Mouse (Mus musculus): ENCODE results near the gene Fam207a.

Fam207a gene

DNA sequence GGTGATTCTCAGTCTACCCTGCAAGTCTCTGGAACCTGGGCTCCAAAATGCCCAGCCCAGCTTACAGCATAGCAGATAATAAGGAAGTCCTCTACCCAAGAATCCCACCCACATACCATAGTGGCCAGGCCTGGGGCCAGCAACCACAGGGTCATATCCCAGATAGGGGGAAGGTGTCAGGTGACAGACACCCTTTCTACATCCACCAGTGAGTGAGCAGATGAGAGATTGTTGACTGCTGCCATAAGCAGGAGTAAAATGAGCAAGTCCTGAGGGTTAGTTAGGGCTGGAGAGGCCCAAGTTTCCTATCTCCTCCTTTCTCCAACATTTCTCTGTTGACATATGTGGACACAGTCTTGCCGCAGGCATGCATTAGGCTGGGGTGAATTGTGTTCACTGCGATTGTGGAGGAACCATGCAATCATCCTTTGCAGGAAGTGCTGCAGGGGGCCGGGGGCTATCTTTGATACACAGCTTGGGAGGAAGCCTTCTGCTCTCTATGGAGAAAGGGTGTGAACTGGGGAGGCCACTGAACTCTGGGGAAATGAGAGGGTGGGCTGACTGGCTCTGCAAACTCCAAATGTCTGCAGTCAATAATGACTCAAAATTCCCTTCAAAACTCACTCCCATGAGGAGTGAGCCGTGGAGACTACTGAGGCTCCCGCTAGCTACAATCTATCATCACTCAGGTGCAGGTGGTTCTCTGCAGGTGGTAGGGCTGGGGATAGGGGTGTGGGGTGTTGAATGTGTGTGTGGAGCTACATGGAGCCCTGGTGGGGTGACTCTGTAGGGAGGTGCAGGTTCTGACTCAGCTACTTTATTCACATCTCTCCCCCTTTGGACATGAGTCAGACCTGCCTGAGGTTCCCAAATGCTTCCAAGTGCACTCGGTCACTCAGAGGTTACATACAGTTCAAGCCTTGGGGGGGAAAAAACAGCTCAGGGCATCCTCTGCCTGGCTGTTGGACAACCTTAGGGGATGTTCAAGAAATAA lies 15.7 kb upstream of the Fam207a start:
- no peak for DNase-seq (ENCODE audit: low spot score in 2 of 2)

GRCm38 (mm10) chr10:77530140-77530539 lies 14.6 kb upstream of the Fam207a start, which contains the start of gene Itgb2:
Itgb2 (plus strand) TSS chr10:77530252.
- peak; percentile 64 to 80 for DNase-seq (ENCODE audit: low spot score in 2 of 2)

GRCm38 (mm10) chr10:77528634-77529033 lies 13.0 kb upstream of the Fam207a start:
- DNase-seq (ENCODE audit: low spot score in 2 of 2), result no peak

DNA sequence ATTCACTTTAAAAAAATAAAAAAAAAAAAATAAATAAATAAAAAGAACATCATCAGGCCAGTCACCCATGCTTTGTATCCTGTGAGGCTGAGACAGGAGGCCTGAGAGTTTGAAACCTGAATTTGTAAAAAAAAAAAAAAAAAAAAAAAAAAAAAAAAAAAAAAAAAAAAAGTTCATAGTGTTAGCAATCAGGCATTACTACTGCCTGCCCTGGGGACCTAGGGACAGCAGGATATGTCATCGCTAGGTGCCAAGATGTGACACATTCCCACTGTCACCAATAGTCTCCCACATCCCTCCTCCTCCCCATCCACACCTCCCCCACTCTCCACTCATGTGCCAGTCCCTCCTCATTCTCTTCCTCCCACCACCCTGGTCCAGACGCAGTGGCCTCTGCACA lies 10.9 kb upstream of the Fam207a start:
- DNase-seq (ENCODE audit: low spot score in 2 of 2), result no peak

- no peak for DNase-seq (ENCODE audit: low spot score in 2 of 2)
Observed at GRCm38 (mm10) chr10:77523321-77523720, 7.7 kb upstream of the Fam207a start.

DNA sequence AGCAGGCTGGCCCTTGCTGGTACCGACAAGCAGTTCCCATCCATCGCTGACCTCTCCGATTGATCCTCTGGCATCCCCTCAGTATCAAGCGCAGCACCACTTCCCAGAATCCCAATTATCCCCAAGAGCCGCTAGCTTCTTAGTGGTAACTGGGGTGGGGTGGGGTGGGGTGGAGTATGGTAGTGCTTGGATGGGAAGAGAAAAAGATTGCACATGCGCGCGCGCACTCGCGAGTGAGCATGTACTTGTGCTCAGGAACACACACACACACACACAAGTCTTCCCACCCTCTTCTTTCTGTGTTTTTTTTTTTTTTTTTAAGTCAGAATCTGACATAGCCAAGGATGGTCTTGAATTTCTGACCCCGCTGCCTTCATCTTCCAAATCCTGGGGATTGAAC lies 7.2 kb upstream of the Fam207a start:
- DNase-seq (ENCODE audit: low spot score in 2 of 2), result no peak

DNA sequence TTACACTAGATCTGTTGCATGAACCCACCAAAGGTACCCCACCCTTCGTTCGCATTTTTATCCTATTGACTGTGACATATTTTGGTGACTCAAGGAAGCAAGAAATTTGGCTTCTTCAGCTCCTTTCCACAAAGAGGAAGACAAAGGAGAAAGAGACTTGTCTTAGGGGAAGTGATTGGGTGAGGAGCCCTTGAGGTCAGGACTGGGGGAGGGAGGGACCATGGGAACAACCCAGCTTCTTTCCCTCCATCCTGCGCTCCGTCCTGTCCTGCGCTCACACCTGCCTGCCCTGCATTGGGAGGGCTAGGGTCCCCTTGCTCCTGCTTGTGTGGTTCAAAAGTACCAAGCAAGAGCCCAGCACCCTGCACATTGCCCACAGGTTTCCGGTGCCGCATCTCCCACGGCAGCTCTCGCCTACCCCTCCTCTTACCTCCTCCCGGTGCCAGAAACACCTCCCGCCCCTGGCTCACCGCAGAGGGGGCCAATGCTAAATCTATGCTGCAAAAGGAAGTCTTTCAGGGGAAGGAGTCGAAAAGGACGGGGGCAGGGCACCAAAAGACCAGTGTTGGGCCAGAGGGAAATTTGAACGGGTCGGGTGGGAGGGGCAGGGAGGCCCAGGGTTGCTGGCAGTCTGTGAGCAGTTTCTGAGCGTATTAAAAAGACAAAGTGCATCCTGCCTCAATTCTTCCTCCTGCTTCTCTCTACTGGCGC lies 6.6 kb upstream of the Fam207a start:
- DNase-seq (ENCODE audit: low spot score in 2 of 2), result peak in 1 of 2 experiments; percentile 50

GRCm38 (mm10) chr10:77520497-77520896 lies 4.9 kb upstream of the Fam207a start:
- no peak for DNase-seq (ENCODE audit: low spot score in 2 of 2)

- no peak for DNase-seq (ENCODE audit: low spot score in 2 of 2)
Observed at GRCm38 (mm10) chr10:77519191-77519590, 3.6 kb upstream of the Fam207a start.

DNA sequence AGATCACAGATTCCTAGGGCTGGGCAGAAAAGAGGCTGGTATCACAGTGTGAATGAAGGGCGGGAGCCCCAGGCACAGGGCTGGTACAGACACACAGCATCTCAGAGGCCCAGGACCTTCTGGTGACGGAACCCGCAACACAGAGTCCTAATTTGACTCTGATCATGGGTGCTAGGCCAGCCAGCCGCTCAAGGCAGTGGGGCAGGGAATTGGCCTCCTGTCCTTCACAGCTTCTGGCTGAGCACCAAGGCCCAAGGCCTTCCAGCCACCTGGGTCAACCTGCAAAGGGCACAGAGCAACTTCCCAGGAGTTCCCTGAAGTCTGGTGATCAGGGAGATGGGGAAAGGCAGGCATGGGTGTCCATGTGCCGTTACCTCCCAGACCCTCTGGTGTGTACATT lies 2.2 kb upstream of the Fam207a start:
- DNase-seq (ENCODE audit: low spot score in 2 of 2), result no peak

DNA sequence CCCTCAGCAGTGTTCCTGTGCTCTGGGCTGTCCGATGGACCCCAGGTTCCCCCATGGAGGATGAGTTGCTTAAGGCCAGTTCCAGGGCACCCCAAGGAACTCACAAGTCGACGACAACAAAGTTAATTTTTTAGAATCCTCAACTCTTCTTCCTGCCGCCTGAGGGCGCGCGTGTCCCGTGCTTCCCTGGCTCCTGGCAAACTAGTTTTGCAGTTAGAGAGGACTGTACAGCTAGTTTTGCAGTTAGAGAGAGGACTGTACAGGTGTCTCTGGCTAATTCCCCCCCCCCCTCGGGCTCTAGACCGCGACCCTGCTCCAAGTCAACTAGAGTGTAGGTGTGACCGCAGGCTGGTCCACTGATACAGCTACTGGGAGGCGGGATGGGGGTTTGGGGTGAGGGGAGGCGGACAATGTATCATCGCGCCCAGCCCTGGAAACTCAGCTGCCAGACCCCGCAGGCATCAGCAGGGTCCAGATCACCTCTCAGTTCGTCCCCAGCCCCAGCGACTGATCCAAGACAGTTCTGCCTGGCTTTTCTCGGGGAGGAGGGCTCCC lies 1.6 kb upstream of the Fam207a start:
- DNase-seq (ENCODE audit: low spot score in 2 of 2), result peak; percentile 69 to 87

- no peak for DNase-seq (ENCODE audit: low spot score in 2 of 2)
Observed at GRCm38 (mm10) chr10:77516379-77516951, 880 bp upstream of the Fam207a start.

- no peak for DNase-seq (ENCODE audit: low spot score in 2 of 2)
Observed at GRCm38 (mm10) chr10:77510225-77510982, 5.2 kb downstream of the Fam207a start.

GRCm38 (mm10) chr10:77509403-77510187 lies 6.0 kb downstream of the Fam207a start:
- DNase-seq (ENCODE audit: low spot score in 2 of 2), result peak; percentile 74 to 92

DNA sequence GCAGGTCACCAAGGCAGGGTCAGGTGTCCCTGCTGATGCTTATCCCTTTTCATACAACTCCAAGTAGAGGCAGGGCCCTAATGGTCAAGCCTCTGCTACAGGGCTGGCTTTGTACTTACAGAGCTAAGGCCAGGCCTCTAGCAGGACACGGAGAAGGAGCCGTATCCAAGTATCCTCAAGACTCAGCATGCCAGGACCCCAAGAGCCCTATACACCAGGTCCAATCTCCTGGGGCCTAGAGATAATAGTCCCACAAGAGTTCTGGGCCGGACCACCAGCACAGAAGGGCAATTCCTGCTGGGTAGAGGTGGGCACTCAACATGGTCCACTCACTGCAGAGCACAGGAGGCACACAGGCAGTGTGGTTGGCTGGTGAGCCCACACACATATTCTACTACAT lies 6.8 kb downstream of the Fam207a start:
- DNase-seq (ENCODE audit: low spot score in 2 of 2), result no peak

GRCm38 (mm10) chr10:77507779-77508178 lies 7.8 kb downstream of the Fam207a start:
- no peak for DNase-seq (ENCODE audit: low spot score in 2 of 2)

DNA sequence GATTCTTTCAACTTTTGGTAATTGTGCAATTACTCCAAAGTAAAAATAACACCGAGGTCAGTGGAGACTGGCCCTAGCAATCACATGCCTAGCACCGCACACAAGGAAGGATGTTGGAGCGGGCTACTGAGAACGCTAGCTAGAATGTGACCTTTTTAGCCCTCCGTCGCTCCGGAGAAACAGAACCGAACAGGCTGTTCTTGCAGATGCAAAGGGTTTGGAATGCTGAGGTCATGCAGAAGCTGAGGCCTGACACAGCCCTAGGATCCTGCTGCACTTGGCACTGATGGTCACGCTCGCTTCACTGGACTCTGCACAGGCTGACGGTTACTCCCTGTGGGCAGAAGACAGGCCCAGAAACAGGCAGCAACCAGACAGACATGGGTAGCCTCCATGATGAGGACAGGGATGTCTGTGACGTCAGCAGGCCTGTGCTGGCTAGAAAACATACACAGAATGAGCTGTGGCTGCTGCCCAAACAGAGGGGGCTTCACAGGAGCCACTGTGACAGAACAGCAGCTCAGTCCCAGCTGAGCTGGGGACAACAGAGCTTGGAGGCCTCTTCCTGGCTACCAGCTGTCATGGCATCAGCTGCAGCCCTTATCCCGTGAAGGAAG lies 8.5 kb downstream of the Fam207a start:
- DNase-seq (ENCODE audit: low spot score in 2 of 2), result no peak

DNA sequence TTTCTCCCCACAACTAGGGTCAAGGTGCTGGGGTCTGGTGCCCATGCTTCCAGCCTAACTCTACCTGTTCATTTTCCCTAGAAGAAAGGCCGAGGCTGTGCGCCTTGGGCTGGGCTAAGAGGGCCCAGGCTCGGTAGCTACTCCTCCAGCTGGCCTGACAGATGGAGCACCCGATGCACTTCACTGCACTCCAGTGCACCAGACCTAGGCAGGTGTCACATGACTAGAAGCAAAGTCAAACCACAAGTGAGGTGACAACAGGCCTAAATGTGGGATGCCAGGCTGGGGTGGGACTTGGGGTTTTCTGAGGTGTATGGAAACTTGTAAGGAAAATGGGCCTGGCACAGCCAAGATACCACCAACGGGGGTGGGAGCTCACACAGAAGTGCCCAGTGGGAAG lies 9.1 kb downstream of the Fam207a start:
- DNase-seq (ENCODE audit: low spot score in 2 of 2), result no peak

DNA sequence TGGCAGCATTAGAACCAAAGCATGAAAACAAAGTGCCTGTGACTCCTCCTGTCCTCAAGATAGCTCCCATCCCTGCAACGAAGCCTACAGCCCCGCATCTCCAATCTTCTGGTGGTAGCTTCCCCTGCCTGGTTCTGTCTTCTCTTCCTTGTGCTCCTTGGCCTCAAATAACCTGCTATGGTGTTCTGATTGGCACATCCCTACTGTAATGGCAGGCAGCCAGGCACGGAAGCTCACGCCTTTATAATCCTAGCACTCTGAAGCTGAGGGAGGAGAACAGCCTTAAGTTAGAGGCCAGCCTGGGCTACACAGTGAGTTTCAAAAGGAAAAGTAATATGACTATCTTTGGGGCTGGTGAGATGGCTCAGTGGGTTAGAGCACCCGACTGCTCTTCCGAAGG lies 11.4 kb downstream of the Fam207a start:
- DNase-seq (ENCODE audit: low spot score in 2 of 2), result no peak

Measured in spleen, postnatal 4 days (tissue).